Mouse (Mus musculus) liver, embryonic 14.5 days (tissue): ENCODE measurements around the gene Fam13a.

ENCODE experiments used
- CTCF ChIP-seq: IDR thresholded peaks from 2 replicates; pipeline ENCODE4 v1.5.1; 2016; ENCODE audit warnings: antibody characterized with exemption, low read depth, control low read depth
- EP300 ChIP-seq: IDR thresholded peaks from 2 replicates; pipeline ENCODE4 v1.6.1; 2016; ENCODE audit warnings: antibody characterized with exemption, low read depth

DNA sequence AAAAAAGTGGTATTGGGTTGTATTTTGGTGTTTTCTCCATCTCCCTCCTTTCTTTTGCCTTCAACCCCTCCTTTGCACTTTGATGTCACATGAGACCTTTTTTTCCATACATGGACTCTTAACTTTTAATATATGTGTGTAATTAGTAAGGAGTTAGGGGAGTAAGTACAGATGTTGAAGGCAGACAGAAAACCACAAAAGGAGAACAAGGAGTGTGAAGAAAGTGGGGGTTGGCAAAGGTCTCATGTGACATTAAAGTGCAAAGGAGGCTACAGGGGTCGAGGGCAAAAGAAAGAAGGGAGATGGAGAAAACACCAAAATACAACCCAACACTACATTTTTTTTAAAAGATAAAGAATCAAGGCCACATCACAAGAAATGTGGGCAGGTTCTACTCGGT is 49.1 kb downstream of the Fam13a start:
- no peak for TF ChIP-seq CTCF
- no peak for TF ChIP-seq EP300
